Mouse (Mus musculus) C2C12 (cell line): ENCODE results near the gene Gtf2ird2.

Experiments
- CTCF ChIP-seq: IDR thresholded peaks from one replicate; pipeline ENCODE4 v1.5.1; 2011; ENCODE audit not compliant: control insufficient read depth, insufficient read depth, insufficient read length
- MAX ChIP-seq: IDR thresholded peaks from one replicate; pipeline ENCODE4 v1.6.1; 2011; ENCODE audit warnings: mild to moderate bottlenecking, control low read depth

- TF ChIP-seq MAX (no peak), CTCF (no peak)
These were observed 38.8 kb upstream of the Gtf2ird2 start for GRCm38 (mm10) chr5:134144986-134145385.
